23 mouse cellular contexts compared by ENCODE assay signal in the genomic region with DNA sequence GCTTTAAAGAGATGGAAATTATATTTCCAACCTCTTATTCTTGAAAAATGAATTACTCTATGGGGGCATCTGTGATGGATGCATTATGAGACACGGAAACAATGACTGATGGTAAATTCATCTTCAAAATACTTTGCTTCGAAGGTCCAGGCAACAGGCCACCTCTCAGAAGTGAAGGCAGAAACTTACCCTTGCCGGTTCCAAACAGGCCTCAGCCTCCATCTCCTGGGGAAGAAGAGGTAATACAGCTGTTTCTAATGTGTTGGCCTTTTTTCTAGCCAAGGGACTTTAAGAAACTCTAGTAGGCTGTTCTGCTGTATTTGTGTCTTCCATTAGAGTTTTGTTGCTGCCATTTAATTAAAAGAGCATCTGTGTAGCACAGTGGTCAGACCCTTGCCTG. TPM values are rescaled to one million over a fixed set of nuclear protein-coding genes. Genes with fewer than 3 reads are reported as not detected.
DNase-seq lines count a peak whose midpoint lies in the region; TF ChIP-seq lines count a peak whose summit lies in the region.
"Had no signal": no experiment of that assay in that cellular context is flagged by ENCODE, and none has a peak within 500 bp of the region (broad histone marks: within the 10 kb centered on the region; RNA-seq: fewer than 3 reads in every experiment).

No protein-coding gene starts in this region.

- H3K4me3 ChIP-seq in gastrocnemius, adult 2 months, result no peak overlapping the region
- H3K4me3 ChIP-seq in left cerebral cortex, adult 2 months, result no peak overlapping the region
- H3K4me3 ChIP-seq: forebrain, embryonic 10.5 days; midbrain, embryonic 13.5 days; myocyte had no signal

- intact Hi-C loops in gastrocnemius, adult 2 months (cut with DNase I), result no loop called here
- intact Hi-C loops in gastrocnemius, postnatal 14 days (cut with DNase I; ENCODE audit: low total_unique reads), result no loop called here
- intact Hi-C loops in left cerebral cortex, adult 2 months (cut with DNase I), result no loop called here
- intact Hi-C loops in left cerebral cortex, postnatal 4 days (cut with DNase I), result no loop called here

- TF ChIP-seq CTCF in gastrocnemius, adult 2 months (IDR thresholded peaks at IDR 0.05), result peak; percentile 28; the same call in 1 of the 2 replicates
- TF ChIP-seq CTCF in left cerebral cortex, adult 2 months (IDR thresholded peaks at IDR 0.05), result peak; percentile 0; the same call in 1 of the 2 replicates

- no peak for DNase-seq in gastrocnemius, adult 2 months
- DNase-seq in gastrocnemius, postnatal 14 days, result no peak
- no peak for DNase-seq in left cerebral cortex, adult 2 months (ENCODE audit: extremely low spot score in 1 of 2, low spot score in 2 of 2)
- DNase-seq in left cerebral cortex, postnatal 4 days, result no peak
- DNase-seq in thymus, postnatal 0 days (ENCODE audit: low spot score), result peak; percentile 33
- DNase-seq in thymus, postnatal 25 days, result no peak
- no peak for DNase-seq in cerebellum, adult 11-12 months
- DNase-seq: adrenal gland, adult 8-10 months; cerebellum, adult 9-11 months; kidney, adult 9 months; thymus, postnatal 36 days had no signal

- no peak overlapping the region for H3K27ac ChIP-seq in gastrocnemius, adult 2 months
- no peak overlapping the region for H3K27ac ChIP-seq in left cerebral cortex, adult 2 months
- H3K27ac ChIP-seq: forebrain, embryonic 10.5 days; midbrain, embryonic 13.5 days had no signal

RNA-seq across cellular contexts. Expression of gene 4930469K13Rik, which starts 11.3 kb away (rescaled TPM):
- total RNA-seq in gastrocnemius, adult 2 months (2021), result not detected
- not detected for total RNA-seq in gastrocnemius, postnatal 14 days (2021)
- total RNA-seq in left cerebral cortex, adult 2 months (2021), result not detected
- total RNA-seq in left cerebral cortex, postnatal 4 days (2021), result not detected
- 0.35 and 1.0 TPM in 2 replicates for polyA plus RNA-seq in thymus, postnatal 0 days (2015; fragmentation: Nextera tagmentation; extraction: Ambion mirVana)
- total RNA-seq: adrenal gland, adult 8-10 months; gastrocnemius, adult 8-10 months; heart, adult 18-20 months; layer of hippocampus, postnatal 10 days; left cerebral cortex, postnatal 14 days had no signal
- polyA plus RNA-seq: forebrain, embryonic 10.5 days; heart, embryonic 16.5 days; large intestine, adult 2 months; liver, embryonic 11.5 days; lung, embryonic 16.5 days; midbrain, embryonic 13.5 days; myocyte; small intestine, adult 2 months had no signal

RNA-seq across cellular contexts. Expression of gene Lcp2, which starts 40.3 kb away (rescaled TPM):
- total RNA-seq in gastrocnemius, adult 2 months (2021), result 1 to 10 TPM in 1 of 2 experiments, under 1 TPM in 1; 0.36 to 1.6 TPM
- total RNA-seq in gastrocnemius, postnatal 14 days (2021), result 1 to 10 TPM; 1.2 to 1.5 TPM
- 1 to 10 TPM; 3.5 to 3.8 TPM for total RNA-seq in left cerebral cortex, adult 2 months (2021)
- total RNA-seq in left cerebral cortex, postnatal 4 days (2021), result 1 to 10 TPM; 3.7 to 4.5 TPM
- 134 and 135 TPM in 2 replicates for polyA plus RNA-seq in thymus, postnatal 0 days (2015; fragmentation: Nextera tagmentation; extraction: Ambion mirVana)
